Mouse (Mus musculus) spleen, adult 18-20 months (tissue): ENCODE measurements around the gene Btnl6.
A peak's percentile ranks its signal among the peaks of the same experiment; 100 is the strongest.
"Not testable (repeated sequence)": the region's sequence is repeated elsewhere in the genome, so short reads cannot be mapped to it uniquely, and the experiment has no call there.

Experiments used
- DNase-seq, 2 experiments: peaks; one replicate each; pipeline ENCODE4 v3.0.0; 2022; ENCODE audit warnings: mixed read lengths in 2 of 2

Gene Btnl6

GRCm38 (mm10) chr17:34517252-34517651 is at the start of gene Btnl6:
Gene Btnl6 (minus strand): TSS chr17:34517352.
- no peak for DNase-seq

GRCm38 (mm10) chr17:34564796-34565195 is 47.6 kb upstream of the Btnl6 start:
- DNase-seq: no peak

GRCm38 (mm10) chr17:34564003-34564421 is 46.9 kb upstream of the Btnl6 start, which contains the start of gene Notch4:
Gene Notch4 (plus strand): TSS chr17:34564268.
- DNase-seq: no peak

- no peak for DNase-seq
These were observed 46.2 kb upstream of the Btnl6 start for GRCm38 (mm10) chr17:34563354-34563753.

GRCm38 (mm10) chr17:34562595-34562994 is 45.4 kb upstream of the Btnl6 start:
- DNase-seq: no peak

- DNase-seq: peak in 1 of 2 experiments; percentile 56
These were observed 44.0 kb upstream of the Btnl6 start for GRCm38 (mm10) chr17:34561200-34561599.

- no peak for DNase-seq
These were observed 43.3 kb upstream of the Btnl6 start for GRCm38 (mm10) chr17:34560438-34560837.

GRCm38 (mm10) chr17:34559895-34560294 is 42.7 kb upstream of the Btnl6 start:
- DNase-seq: no peak

GRCm38 (mm10) chr17:34559116-34559515 is 42.0 kb upstream of the Btnl6 start:
- no peak for DNase-seq

- no peak for DNase-seq
These were observed 40.3 kb upstream of the Btnl6 start for GRCm38 (mm10) chr17:34557411-34557810.

- DNase-seq: no peak
These were observed 39.3 kb upstream of the Btnl6 start for GRCm38 (mm10) chr17:34556406-34556805.

- peak; percentile 63 to 84 for DNase-seq
These were observed 38.3 kb upstream of the Btnl6 start for GRCm38 (mm10) chr17:34555483-34555882.

GRCm38 (mm10) chr17:34549843-34550242 is 32.7 kb upstream of the Btnl6 start:
- DNase-seq: no peak

GRCm38 (mm10) chr17:34549156-34549555 is 32.0 kb upstream of the Btnl6 start:
- DNase-seq: no peak

GRCm38 (mm10) chr17:34547601-34548000 is 30.4 kb upstream of the Btnl6 start:
- no peak for DNase-seq

GRCm38 (mm10) chr17:34546797-34547196 is 29.6 kb upstream of the Btnl6 start:
- no peak for DNase-seq

GRCm38 (mm10) chr17:34543567-34543966 is 26.4 kb upstream of the Btnl6 start:
- DNase-seq: not testable (repeated sequence)

- DNase-seq: no peak
These were observed 15.5 kb upstream of the Btnl6 start for GRCm38 (mm10) chr17:34532671-34533070.

GRCm38 (mm10) chr17:34519001-34519400 is 1.8 kb upstream of the Btnl6 start:
- no peak for DNase-seq

- not testable (repeated sequence) for DNase-seq
These were observed 1.4 kb upstream of the Btnl6 start for GRCm38 (mm10) chr17:34518571-34518970.

- no peak for DNase-seq
These were observed 643 bp upstream of the Btnl6 start for GRCm38 (mm10) chr17:34517795-34518194.

GRCm38 (mm10) chr17:34516514-34516913 is 638 bp downstream of the Btnl6 start:
- no peak for DNase-seq

- DNase-seq: not testable (repeated sequence)
These were observed 5.4 kb downstream of the Btnl6 start for GRCm38 (mm10) chr17:34511723-34512122.

GRCm38 (mm10) chr17:34507591-34507990 is 9.6 kb downstream of the Btnl6 start:
- no peak for DNase-seq

GRCm38 (mm10) chr17:34497726-34498125 is 19.4 kb downstream of the Btnl6 start:
- DNase-seq: not testable (repeated sequence)
